16 mouse cellular contexts compared by ENCODE assay signal in the genomic region with DNA sequence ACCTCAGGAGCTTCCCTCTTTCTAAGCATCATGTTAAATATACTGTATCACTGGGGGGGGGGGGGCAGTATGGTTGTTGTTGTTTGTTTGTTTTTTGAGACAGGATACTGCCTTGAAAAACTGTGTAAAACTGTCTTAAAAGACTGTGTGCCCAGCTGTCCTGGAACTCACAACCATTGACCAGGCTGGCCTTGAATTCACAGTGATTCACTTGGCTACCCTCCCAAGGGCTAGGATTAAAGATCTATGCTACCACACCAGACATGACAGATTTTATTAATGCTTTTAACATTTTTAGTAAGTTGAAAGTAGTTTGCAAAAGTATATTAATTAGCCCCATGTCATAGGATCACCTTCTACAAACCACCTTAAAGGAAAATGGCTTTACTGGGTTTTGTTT.
DNase-seq lines count a peak whose midpoint lies in the region.
"Had no signal": no experiment of that assay in that cellular context is flagged by ENCODE, and none has a peak within 500 bp of the region (broad histone marks: within the 10 kb centered on the region; RNA-seq: fewer than 3 reads in every experiment).

No protein-coding gene starts in this region.

- H3K9me3 ChIP-seq in embryonic facial prominence, embryonic 10.5 days = peaks cover 3% of the 10 kb centered on the region
- H3K9me3 ChIP-seq: forebrain, embryonic 12.5 days had no signal

- H3K27ac ChIP-seq in embryonic facial prominence, embryonic 10.5 days (replicated peaks) = no peak overlapping the region
- H3K27ac ChIP-seq: embryonic facial prominence, embryonic 13.5 days; embryonic facial prominence, embryonic 15.5 days; forebrain, embryonic 12.5 days; gastrocnemius, adult 2 months had no signal

- H3K36me3 ChIP-seq in embryonic facial prominence, embryonic 10.5 days (replicated peaks) = no peaks in the 10 kb centered on the region
- H3K36me3 ChIP-seq: embryonic facial prominence, embryonic 13.5 days; embryonic facial prominence, embryonic 15.5 days; forebrain, embryonic 12.5 days had no signal

- H3K27me3 ChIP-seq in embryonic facial prominence, embryonic 10.5 days (replicated peaks; ENCODE audit: low read depth, poor library complexity, severe bottlenecking) = no peaks in the 10 kb centered on the region
- H3K27me3 ChIP-seq: embryonic facial prominence, embryonic 13.5 days; embryonic facial prominence, embryonic 15.5 days; forebrain, embryonic 12.5 days had no signal

- DNase-seq in adrenal gland, adult 2 months = peak; percentile 80
- DNase-seq in adrenal gland, adult 8-10 months = peak; percentile 52
- peak; percentile 60 for DNase-seq in adrenal gland, postnatal 14 days
- peak; percentile 68 to 73 for DNase-seq in adrenal gland, postnatal 36 days
- DNase-seq in embryonic facial prominence, embryonic 10.5 days (ENCODE audit: low spot score) = no peak
- no peak for DNase-seq in cerebellum, adult 8-10 months
- DNase-seq in kidney, postnatal 10 days = no peak
- DNase-seq: cerebellum, adult 11 months; cerebellum, adult 18-20 months; cerebellum, adult 9-10 months; cerebellum, postnatal 10 days; cerebellum, postnatal 25 days; gastrocnemius, adult 2 months had no signal

- no peak overlapping the region for H3K4me3 ChIP-seq in embryonic facial prominence, embryonic 10.5 days
- H3K4me3 ChIP-seq: embryonic facial prominence, embryonic 13.5 days; embryonic facial prominence, embryonic 15.5 days; forebrain, embryonic 12.5 days; gastrocnemius, adult 2 months had no signal

- peaks cover 11% of the 10 kb centered on the region for H3K4me1 ChIP-seq in embryonic facial prominence, embryonic 10.5 days
- H3K4me1 ChIP-seq: embryonic facial prominence, embryonic 13.5 days; embryonic facial prominence, embryonic 15.5 days had no signal

Comparison
In these comparisons a context has a peak if more than half of its experiments do, and no peak if none do; other contexts are left out.
1. DNase-seq: peak in adrenal gland, adult 2 months (single experiment), adrenal gland, adult 8-10 months (single experiment), adrenal gland, postnatal 14 days (single experiment) and adrenal gland, postnatal 36 days (2 of 2); none in embryonic facial prominence, embryonic 10.5 days (single experiment), cerebellum, adult 8-10 months (single experiment) and kidney, postnatal 10 days (single experiment).